Comparison of ENCODE assay signal across 29 mouse cellular contexts in genomic region chr1:45679964-45680709, GRCm38 (mm10).
DNase-seq lines count a peak whose midpoint lies in the region; ATAC-seq and TF ChIP-seq lines count a peak whose summit lies in the region.
"Had no signal": no experiment of that assay in that cellular context is flagged by ENCODE, and none has a peak within 500 bp of the region (broad histone marks: within the 10 kb centered on the region; RNA-seq: fewer than 3 reads in every experiment).

No protein-coding gene starts in this region.

- 46% methylated on average over 8 of the region's 8 CpGs for WGBS in kidney, embryonic 16.5 days
- 55% methylated on average over 8 of the region's 8 CpGs for WGBS in lung, embryonic 16.5 days
- WGBS in lung, postnatal 0 days = 59% methylated on average over 8 of the region's 8 CpGs
- 52% methylated on average over 8 of the region's 8 CpGs for WGBS in stomach, postnatal 0 days
- 90% methylated on average over 8 of the region's 8 CpGs for WGBS in forebrain, embryonic 13.5 days

- H3K4me1 ChIP-seq in kidney, embryonic 16.5 days (ENCODE audit: insufficient read depth, low read length) = no peaks in the 10 kb centered on the region
- no peaks in the 10 kb centered on the region for H3K4me1 ChIP-seq in lung, embryonic 16.5 days (replicated peaks; ENCODE audit: control insufficient read depth, insufficient read depth, low read length)
- no peaks in the 10 kb centered on the region for H3K4me1 ChIP-seq in lung, postnatal 0 days (ENCODE audit: insufficient read depth, low read depth, low read length)
- no peaks in the 10 kb centered on the region for H3K4me1 ChIP-seq in stomach, postnatal 0 days (replicated peaks; ENCODE audit: control insufficient read depth, insufficient read depth)
- no peaks in the 10 kb centered on the region for H3K4me1 ChIP-seq in forebrain, embryonic 13.5 days
- H3K4me1 ChIP-seq: forebrain, embryonic 15.5 days; heart, embryonic 10.5 days; heart, embryonic 15.5 days; liver, embryonic 12.5 days; midbrain, embryonic 13.5 days; neural tube, embryonic 13.5 days had no signal

- H3K27ac ChIP-seq in kidney, embryonic 16.5 days (ENCODE audit: low read length) = 0 out of 2 replicates have a peak overlapping the region, but pooled peaks have one; percentile 56
- H3K27ac ChIP-seq in lung, embryonic 16.5 days (ENCODE audit: low read length) = peak overlapping the region; percentile 60
- H3K27ac ChIP-seq in lung, postnatal 0 days (ENCODE audit: low read length) = no peak overlapping the region
- H3K27ac ChIP-seq in stomach, postnatal 0 days (replicated peaks) = 0 out of 2 replicates have a peak overlapping the region, but pooled peaks have one; percentile 0
- H3K27ac ChIP-seq in forebrain, embryonic 13.5 days = no peak overlapping the region
- H3K27ac ChIP-seq: forebrain, embryonic 15.5 days; heart, embryonic 10.5 days; heart, embryonic 15.5 days; liver, embryonic 12.5 days; macrophage; midbrain, embryonic 13.5 days; neural tube, embryonic 13.5 days had no signal

- H3K9ac ChIP-seq in kidney, embryonic 16.5 days (replicated peaks; ENCODE audit: low read length) = no peak overlapping the region
- H3K9ac ChIP-seq in lung, embryonic 16.5 days (ENCODE audit: low read length) = no peak overlapping the region
- H3K9ac ChIP-seq in lung, postnatal 0 days (replicated peaks; ENCODE audit: low read depth) = no peak overlapping the region
- H3K9ac ChIP-seq in stomach, postnatal 0 days (ENCODE audit: low read length) = no peak overlapping the region
- H3K9ac ChIP-seq in forebrain, embryonic 13.5 days = no peak overlapping the region
- H3K9ac ChIP-seq: forebrain, embryonic 15.5 days; heart, embryonic 15.5 days; liver, embryonic 12.5 days; midbrain, embryonic 13.5 days; neural tube, embryonic 13.5 days had no signal

- H3K4me2 ChIP-seq in kidney, embryonic 16.5 days (replicated peaks; ENCODE audit: low read depth, low read length) = no peak overlapping the region
- no peak overlapping the region for H3K4me2 ChIP-seq in lung, embryonic 16.5 days (ENCODE audit: low read depth, low read length)
- no peak overlapping the region for H3K4me2 ChIP-seq in lung, postnatal 0 days (replicated peaks; ENCODE audit: low read depth, low read length)
- no peak overlapping the region for H3K4me2 ChIP-seq in stomach, postnatal 0 days (replicated peaks; ENCODE audit: low read depth)
- H3K4me2 ChIP-seq in forebrain, embryonic 13.5 days = no peak overlapping the region
- H3K4me2 ChIP-seq: forebrain, embryonic 15.5 days; heart, embryonic 15.5 days; liver, embryonic 12.5 days; midbrain, embryonic 13.5 days; neural tube, embryonic 13.5 days had no signal

- H3K4me3 ChIP-seq in kidney, embryonic 16.5 days (ENCODE audit: low read length) = no peak overlapping the region
- no peak overlapping the region for H3K4me3 ChIP-seq in lung, embryonic 16.5 days (ENCODE audit: low read length)
- H3K4me3 ChIP-seq in lung, postnatal 0 days (ENCODE audit: low read depth, low read length) = no peak overlapping the region
- H3K4me3 ChIP-seq in stomach, postnatal 0 days (ENCODE audit: low read depth, low read length) = no peak overlapping the region
- H3K4me3 ChIP-seq in forebrain, embryonic 13.5 days = no peak overlapping the region
- H3K4me3 ChIP-seq: forebrain, embryonic 15.5 days; heart, embryonic 10.5 days; heart, embryonic 15.5 days; liver, embryonic 12.5 days; midbrain, embryonic 13.5 days; neural tube, embryonic 13.5 days had no signal

- no peaks in the 10 kb centered on the region for H3K9me3 ChIP-seq in kidney, embryonic 16.5 days (ENCODE audit: low read length)
- no peaks in the 10 kb centered on the region for H3K9me3 ChIP-seq in lung, embryonic 16.5 days (ENCODE audit: control insufficient read depth, low read length)
- no peaks in the 10 kb centered on the region for H3K9me3 ChIP-seq in lung, postnatal 0 days (ENCODE audit: low read length)
- no peaks in the 10 kb centered on the region for H3K9me3 ChIP-seq in stomach, postnatal 0 days (ENCODE audit: control insufficient read depth, low read length)
- H3K9me3 ChIP-seq in forebrain, embryonic 13.5 days (replicated peaks) = no peaks in the 10 kb centered on the region
- H3K9me3 ChIP-seq: forebrain, embryonic 15.5 days; heart, embryonic 10.5 days; heart, embryonic 15.5 days; liver, embryonic 12.5 days; midbrain, embryonic 13.5 days; neural tube, embryonic 13.5 days had no signal

- TF ChIP-seq EP300 in lung, postnatal 0 days (IDR thresholded peaks at IDR 0.05) = no peak
- TF ChIP-seq EP300 in stomach, postnatal 0 days (optimal IDR thresholded peaks at IDR 0.05) = no peak

- ATAC-seq in kidney, embryonic 16.5 days (ENCODE audit: low FRiP score, low TSS enrichment) = peak; percentile 70; the same call in 1 of the 2 replicates
- ATAC-seq in lung, embryonic 16.5 days (ENCODE audit: low read depth) = peak; percentile 73
- ATAC-seq in lung, postnatal 0 days = no peak
- no peak for ATAC-seq in stomach, postnatal 0 days (ENCODE audit: low FRiP score, low TSS enrichment)
- ATAC-seq in forebrain, embryonic 13.5 days = no peak
- ATAC-seq: activated CD4-positive, CD25-positive, alpha-beta regulatory T cell, adult 4 months; forebrain, embryonic 15.5 days; hindbrain, embryonic 16.5 days; liver, embryonic 12.5 days; midbrain, embryonic 13.5 days had no signal

- TF ChIP-seq CTCF in lung, postnatal 0 days (IDR thresholded peaks at IDR 0.05) = no peak
- TF ChIP-seq CTCF in stomach, postnatal 0 days (IDR thresholded peaks at IDR 0.05; ENCODE audit: low read depth) = no peak

- H3K27me3 ChIP-seq in kidney, embryonic 16.5 days (ENCODE audit: insufficient read depth, low read length) = no peaks in the 10 kb centered on the region
- H3K27me3 ChIP-seq in lung, embryonic 16.5 days (ENCODE audit: control insufficient read depth, insufficient read depth, low read depth, low read length) = no peaks in the 10 kb centered on the region
- H3K27me3 ChIP-seq in lung, postnatal 0 days (replicated peaks; ENCODE audit: insufficient read depth, low read length) = no peaks in the 10 kb centered on the region
- no peaks in the 10 kb centered on the region for H3K27me3 ChIP-seq in stomach, postnatal 0 days (ENCODE audit: control insufficient read depth, insufficient read depth, low read length)
- no peaks in the 10 kb centered on the region for H3K27me3 ChIP-seq in forebrain, embryonic 13.5 days
- H3K27me3 ChIP-seq: CH12.LX; forebrain, embryonic 15.5 days; heart, embryonic 15.5 days; liver, embryonic 12.5 days; midbrain, embryonic 13.5 days; neural tube, embryonic 13.5 days had no signal

- peak; percentile 4 for DNase-seq in embryo, embryonic 11 days
- no peak for DNase-seq in embryo, embryonic 10.5 days (ENCODE audit: low spot score)
- DNase-seq in kidney, postnatal 14 days = no peak
- DNase-seq in lung, postnatal 0 days (ENCODE audit: low spot score) = no peak
- DNase-seq in stomach, postnatal 0 days (ENCODE audit: low spot score) = no peak
- DNase-seq: adrenal gland, adult 8-10 months; cerebellum, adult 11 months; cerebellum, adult 9-10 months; cerebellum, postnatal 36 days; gastrocnemius, postnatal 25 days; heart, adult 11 months; kidney, adult 2 months; layer of hippocampus, adult 9-11 months; lung, adult 2 months; thymus, adult 18-20 months; thymus, postnatal 25 days had no signal

- H3K36me3 ChIP-seq in kidney, embryonic 16.5 days (ENCODE audit: insufficient read depth, low read length) = no peaks in the 10 kb centered on the region
- H3K36me3 ChIP-seq in lung, embryonic 16.5 days (ENCODE audit: control insufficient read depth, insufficient read depth, low read length) = no peaks in the 10 kb centered on the region
- H3K36me3 ChIP-seq in lung, postnatal 0 days (ENCODE audit: insufficient read depth, low read length) = no peaks in the 10 kb centered on the region
- H3K36me3 ChIP-seq in stomach, postnatal 0 days (ENCODE audit: control insufficient read depth, insufficient read depth, low read length) = no peaks in the 10 kb centered on the region
- H3K36me3 ChIP-seq in forebrain, embryonic 13.5 days (ENCODE audit: poor library complexity, severe bottlenecking) = no peaks in the 10 kb centered on the region
- H3K36me3 ChIP-seq: forebrain, embryonic 15.5 days; heart, embryonic 10.5 days; heart, embryonic 15.5 days; liver, embryonic 12.5 days; midbrain, embryonic 13.5 days; neural tube, embryonic 13.5 days had no signal

Comparison
In these comparisons a context has a peak if more than half of its experiments do, and no peak if none do; other contexts are left out.
1. ATAC-seq: peak in kidney, embryonic 16.5 days (single experiment) and lung, embryonic 16.5 days (single experiment); none in lung, postnatal 0 days (single experiment), stomach, postnatal 0 days (single experiment) and forebrain, embryonic 13.5 days (single experiment).
2. H3K27ac ChIP-seq: peak in kidney, embryonic 16.5 days (single experiment), lung, embryonic 16.5 days (single experiment) and stomach, postnatal 0 days (single experiment); none in lung, postnatal 0 days (single experiment) and forebrain, embryonic 13.5 days (single experiment).